Mouse (Mus musculus): ENCODE data around the gene Shc1.
A peak's percentile ranks its signal among the peaks of the same experiment; 100 is the strongest.
"Not testable (repeated sequence)": the region's sequence is repeated elsewhere in the genome, so short reads cannot be mapped to it uniquely, and the experiment has no call there.

Shc1 gene

DNA sequence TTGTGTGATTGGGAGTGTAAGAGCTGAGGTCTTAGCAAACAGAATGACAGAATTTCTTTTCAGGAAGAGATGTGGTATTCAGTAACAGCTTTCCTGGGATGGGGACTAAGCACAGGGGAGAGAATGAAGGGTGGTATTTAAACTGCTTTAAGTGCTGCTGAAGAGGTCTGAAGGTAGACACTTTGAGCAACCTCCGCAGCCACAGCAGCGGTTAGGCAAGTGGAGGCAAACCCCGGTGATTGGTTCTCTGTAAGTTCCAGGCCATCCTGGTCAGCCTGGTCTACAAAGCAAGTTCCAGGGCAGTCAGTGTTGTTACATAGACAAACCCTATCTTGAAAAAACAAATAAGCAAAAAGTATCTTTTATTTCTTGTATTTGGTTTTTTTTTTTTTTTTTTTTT, 1.7 kb downstream of the Shc1 start:
- DNase-seq = no peak

DNA sequence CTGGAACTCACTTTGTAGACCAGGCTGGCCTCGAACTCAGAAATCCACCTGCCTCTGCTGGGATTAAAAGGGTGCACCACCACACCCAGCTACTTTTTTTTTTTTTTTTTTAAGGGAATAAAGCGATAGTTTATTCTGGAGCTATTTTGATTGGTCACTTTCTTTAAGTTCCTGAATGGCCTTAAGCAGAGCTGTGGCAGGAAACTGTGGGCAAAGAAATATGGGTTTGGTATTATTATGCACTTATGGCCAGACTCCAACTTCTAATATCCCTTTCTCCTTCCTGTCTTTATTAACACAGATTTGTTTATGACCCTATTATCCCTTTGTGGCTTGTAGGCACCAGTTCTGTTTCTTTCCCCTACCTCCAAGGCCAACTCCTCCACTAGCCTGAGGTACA, 2.2 kb downstream of the Shc1 start:
- DNase-seq = no peak

DNA sequence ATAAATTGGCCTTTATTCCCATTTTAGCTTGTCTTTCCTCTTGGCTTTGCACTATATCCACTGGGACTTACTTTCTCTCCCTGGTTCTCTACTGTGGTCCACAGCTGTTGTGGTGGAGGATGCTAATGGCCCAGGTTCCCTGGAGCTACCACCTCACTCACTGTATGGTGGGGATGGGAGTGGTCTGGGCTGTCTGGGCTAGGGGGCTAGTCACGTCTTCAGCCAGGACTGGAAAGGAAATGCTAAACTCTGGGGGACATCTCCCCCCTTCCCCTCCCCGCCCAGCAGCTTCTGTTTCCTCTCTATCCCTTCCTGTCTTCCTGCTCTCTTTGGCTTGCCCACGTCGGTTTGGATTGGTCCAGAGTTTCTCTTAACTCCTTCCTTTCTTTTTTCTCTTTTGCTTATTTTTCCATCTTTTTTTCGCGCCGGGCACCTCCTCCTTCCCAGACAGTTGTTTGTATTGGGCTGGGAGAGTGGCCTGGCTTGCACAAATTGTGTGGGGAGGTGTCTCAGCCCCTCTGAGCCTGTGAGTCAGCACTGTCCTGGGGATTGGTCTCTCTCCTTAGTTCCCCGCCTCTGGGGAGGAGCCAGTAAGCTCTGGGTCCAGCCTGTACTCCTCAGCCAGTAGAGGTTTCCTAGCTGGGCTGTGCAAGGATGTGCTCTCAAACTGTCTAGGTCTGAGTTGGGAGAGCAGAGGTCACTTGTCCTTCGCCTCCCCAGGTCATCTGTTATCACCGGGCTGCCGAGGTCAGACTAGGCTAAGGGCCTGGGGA, 2.9 kb downstream of the Shc1 start:
- peak; percentile 54 to 68 for DNase-seq

DNA sequence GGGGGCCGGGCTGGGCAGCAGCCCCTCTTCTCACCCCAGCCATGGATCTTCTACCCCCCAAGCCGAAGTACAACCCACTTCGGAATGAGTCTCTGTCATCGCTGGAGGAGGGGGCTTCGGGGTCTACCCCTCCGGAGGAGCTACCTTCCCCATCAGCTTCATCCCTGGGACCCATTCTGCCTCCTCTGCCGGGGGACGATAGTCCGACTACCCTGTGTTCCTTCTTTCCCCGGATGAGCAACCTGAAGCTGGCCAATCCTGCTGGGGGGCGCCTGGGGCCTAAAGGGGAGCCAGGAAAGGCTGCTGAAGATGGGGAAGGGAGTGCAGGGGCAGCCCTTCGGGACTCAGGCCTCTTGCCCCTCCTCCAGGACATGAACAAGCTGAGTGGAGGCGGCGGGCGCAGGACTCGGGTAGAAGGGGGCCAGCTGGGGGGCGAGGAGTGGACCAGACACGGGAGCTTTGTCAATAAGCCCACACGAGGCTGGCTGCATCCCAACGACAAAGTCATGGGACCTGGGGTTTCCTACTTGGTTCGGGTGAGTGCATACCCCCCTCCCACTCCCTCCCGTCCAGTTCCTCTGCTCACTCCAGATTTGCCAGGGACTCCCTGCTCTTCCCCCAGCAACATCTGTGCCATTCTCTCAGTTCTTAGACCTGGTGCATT, 3.7 kb downstream of the Shc1 start:
- peak; percentile 21 to 45 for DNase-seq

DNA sequence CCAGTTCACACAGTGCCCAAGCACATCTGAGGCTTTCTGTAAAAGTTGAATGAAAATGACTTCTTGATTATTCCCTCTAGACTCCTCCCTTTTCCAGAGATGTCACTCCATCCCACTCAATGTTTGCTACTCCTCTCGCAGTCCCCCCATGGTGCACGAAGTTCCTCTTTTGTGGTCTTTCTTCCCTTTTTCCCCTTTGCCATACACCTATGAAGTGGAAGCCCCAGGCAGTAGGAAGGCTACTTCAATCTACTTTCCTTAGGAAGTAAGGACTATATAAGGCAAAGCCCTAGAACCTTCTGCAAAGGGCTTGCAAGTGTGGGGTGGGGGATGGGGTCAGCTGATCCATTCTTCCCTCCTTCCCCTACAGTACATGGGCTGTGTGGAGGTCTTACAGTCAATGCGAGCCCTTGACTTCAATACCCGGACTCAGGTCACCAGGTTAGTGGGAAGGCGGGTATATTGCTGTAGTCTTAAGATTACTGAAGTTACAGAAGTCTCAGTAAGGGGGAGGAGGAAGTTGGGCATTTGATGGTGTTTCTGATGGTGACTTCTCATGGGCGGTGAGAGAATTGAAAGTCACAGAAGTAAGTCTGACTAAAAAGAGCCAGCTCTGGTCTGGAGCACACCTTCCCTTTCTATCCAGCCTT, 4.4 kb downstream of the Shc1 start:
- DNase-seq = no peak

DNA sequence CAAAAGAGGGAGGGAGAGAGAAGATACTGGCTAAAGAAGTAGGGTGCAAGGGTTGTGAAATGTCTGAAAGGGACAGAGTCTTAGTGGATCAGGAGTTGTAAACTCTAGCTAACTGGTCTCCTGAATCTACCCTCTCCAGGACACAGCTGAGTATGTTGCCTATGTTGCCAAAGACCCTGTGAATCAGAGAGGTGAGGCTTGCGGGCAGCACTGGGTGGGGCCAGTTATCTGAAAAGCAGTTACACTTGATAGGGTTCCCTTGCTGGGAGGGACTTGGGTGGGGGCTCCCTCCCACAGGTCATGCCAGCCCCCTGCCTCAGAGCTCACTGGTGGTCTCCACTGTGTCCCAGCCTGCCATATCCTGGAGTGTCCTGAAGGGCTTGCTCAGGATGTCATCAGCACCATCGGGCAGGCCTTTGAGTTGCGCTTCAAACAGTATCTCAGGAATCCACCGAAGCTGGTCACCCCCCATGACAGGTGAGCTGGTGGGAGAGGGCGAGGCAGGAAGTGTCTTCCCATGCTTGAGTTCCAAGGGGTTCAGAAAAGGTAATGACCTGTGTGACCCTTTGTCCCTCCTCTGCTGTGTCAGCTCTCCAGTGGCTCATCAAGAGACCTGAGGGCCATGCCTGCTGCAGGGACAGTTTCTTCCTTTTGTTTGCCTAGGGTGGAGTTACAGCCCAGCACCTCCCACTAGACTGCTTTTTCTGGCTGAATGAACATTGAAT, 6.3 kb downstream of the Shc1 start:
- no peak for DNase-seq

DNA sequence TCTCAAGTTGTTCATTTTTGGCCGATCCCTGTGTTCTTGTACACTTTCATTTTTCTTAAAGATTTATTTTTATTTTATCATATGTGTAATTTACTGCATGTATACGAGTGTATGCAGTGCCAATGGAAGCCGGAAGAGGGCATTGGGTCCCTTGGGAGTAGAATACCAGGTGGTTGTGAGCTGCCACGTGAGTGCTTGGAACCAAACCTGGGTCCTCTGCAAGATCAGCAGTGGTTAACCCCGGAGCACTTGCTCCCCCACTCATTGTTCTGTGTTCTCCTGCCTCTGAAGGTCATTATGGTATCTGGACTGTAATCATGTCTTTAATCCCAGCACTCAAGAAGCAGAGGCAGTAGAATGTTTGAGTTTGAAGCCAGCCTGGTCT, 6.9 kb downstream of the Shc1 start:
- DNase-seq = no peak

DNA sequence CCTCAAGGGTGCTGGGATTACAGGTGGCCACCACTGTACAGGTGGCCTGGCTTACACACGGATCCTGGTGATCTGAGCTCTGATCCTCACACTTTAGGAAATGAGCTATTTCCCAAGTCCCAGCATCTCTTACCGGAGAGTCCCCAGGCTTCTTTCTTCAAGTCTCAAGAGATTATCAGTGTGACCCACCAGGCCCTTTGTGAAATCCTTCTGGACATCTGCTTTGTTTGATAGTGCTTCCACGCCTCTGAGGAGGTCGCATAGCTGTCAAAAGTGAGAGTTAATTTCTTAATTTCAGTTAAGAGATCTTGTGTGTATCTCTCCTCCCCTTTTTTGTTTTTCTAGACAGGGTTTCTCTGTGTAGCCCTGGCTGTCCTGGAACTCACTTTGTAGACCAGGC, 7.6 kb downstream of the Shc1 start:
- DNase-seq = no peak

DNA sequence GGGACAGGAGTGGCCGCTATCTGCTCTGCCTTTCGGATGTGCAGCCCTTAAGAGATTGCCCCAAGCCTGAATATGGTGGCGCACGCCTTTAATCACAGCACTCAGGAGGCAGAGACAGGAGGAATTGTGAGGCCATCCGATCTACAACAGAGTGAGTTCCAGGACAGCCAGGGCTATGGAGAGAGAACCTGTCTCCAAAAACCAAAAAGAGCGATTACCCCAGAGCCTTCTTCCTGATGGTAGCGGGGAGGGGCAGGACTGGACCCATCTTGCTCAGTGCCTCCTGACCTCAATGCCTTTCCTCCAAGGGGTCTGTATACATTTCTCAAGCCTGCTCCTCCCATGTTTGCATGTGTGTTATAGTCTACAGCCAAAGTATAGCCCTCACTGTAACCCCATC, 10.8 kb downstream of the Shc1 start:
- not testable (repeated sequence) for DNase-seq

DNA sequence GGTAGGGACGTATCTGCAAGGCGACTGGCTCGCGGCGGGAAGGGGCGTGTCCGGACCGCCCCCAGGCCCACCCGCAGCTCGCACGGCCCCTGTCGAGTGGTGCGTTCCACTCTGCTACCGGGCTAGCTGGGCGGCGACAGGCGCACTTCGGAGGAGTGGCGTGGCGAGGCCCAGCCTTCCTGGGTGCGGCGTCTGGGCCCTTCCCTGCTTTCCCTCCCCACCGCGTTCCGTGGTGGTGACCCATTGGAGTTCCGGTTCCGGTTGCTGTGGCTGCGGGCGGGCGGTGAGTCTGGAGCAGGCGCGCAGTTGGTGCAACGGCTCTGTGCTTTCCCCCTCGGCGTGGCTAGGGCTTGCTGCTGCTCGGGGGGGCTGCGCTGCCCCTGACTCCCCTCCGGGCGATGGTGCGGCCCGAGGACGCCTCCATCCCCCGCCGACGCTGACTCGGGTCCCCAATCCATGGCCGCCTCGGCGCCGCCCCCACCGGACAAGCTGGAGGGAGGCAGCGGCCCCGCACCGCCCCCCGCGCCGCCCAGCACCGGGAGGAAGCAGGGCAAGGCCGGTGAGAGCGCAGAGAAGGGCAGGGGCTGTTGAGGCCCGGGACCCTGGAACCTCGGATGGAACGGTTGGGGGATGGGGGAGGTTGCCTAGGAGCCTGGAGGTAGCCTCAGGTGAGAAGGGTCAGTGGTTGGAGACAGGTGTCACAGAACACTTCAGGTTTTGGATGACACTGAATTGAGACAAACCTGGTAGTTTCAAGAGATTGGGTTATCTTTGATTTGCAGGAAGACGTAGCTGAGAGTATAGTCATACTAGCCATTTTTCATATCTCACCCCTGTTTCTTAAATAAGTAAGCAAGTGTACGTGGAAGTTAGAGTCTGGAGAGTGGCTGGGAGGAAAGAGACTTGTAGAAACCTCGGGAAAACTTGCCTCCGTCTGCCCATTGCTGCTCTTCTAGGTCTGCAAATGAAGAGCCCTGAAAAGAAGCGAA, 12.2 kb downstream of the Shc1 start, which contains the start of gene Pygo2:
TSS of gene Pygo2 (plus strand) at position 44 of the 989 bp plus-strand sequence.
- DNase-seq = peak; percentile 94 to 96

DNA sequence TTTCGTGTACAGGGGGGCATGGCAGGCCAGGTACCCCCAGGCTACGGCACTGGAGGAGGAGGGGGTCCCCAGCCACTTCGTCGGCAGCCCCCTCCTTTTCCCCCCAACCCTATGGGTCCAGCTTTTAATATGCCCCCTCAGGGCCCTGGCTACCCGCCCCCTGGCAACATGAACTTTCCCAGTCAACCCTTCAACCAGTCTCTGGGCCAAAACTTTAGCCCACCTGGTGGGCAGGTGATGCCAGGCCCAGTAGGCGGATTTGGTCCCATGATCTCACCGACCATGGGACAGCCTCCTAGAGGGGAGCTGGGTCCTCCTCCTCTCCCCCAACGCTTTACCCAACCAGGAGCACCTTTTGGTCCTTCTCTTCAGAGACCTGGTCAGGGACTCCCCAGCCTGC, 14.4 kb downstream of the Shc1 start:
- no peak for DNase-seq

DNA sequence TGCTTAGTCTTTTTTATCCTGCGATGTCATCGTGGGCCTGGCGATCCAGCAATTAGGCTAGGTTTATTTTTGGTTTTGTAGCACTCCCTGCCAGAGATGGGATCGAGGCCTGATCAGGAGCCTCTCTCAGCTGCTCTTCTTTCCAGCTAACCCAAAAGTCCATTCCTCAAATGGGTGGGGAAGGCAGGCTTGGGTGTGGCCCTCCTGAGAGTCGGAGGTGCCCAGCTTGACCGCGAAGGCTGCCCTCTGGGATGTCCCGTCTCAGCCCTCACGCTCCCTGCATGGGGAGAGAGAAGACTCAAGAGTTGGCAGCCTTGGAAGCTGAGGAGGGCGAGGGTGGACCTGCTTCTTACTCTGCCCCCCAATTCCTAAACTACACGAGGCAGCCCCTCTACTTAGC, 16.3 kb downstream of the Shc1 start:
- DNase-seq = no peak

DNA sequence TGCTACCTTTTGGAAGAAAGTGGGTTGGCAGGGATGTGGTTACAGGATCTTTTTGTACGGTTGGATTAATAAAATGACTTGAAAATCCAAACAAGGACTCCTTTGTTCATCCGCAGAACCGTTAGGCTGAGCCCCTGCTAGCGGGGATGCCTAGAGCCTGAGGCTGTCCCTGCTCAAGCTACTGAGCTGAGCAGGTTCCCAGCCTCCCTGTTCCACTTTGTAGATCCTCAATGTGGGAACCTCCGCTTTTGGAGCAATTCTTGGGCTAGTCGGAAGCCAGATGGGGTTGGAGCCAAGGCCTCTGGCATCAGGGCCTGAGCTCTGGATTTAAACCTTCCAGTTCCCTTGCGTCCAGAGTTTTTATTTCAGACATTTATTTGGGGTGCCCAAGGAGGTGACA, 16.8 kb downstream of the Shc1 start:
- no peak for DNase-seq

DNA sequence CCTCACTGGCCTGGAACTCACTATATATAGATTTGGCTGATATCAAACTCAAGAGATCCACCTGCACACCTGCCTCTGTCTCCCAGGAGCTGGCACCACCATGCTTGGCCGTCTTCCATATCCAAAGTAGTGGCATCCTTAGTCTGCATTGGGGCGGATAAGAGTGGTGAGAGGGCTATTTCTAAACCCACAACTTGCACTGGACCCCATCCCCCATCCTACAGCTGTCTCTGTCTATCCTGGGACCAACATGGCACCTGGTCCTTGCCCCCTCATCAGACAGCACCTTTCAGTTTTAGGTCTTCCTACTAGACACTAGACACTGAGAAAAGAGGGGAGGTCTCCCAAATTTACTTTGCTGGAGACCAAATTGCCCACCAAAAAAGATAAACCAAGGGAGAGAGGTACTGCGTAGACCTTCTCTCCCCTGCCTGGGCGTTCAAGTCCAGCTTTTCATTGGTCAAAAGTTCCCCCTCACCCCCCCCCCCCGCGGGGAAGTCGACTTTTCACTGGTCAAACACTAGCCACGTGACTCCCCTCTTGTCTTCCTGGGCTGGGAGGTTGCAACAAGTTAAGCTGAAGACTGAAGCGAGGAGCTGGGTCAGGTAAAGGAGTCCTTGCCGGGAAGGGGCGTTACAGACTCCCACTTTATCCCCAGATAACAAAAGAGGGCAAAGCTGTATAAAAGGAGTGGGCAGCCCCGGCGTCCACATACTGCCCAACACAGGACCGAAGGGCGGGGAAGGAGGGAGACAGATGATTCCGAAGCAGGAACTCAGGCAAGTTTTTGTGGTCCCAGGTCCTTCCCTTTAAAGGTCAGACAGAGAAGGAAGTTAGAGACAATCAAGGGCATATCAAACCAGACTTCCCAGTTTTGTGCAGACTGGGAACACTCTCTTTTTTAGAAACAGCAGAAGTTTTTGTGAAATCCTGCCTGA, 18.2 kb downstream of the Shc1 start, which contains the start of gene Pbxip1:
TSS of gene Pbxip1 (plus strand) at position 531 of the 938 bp plus-strand sequence.
- DNase-seq = no peak

DNA sequence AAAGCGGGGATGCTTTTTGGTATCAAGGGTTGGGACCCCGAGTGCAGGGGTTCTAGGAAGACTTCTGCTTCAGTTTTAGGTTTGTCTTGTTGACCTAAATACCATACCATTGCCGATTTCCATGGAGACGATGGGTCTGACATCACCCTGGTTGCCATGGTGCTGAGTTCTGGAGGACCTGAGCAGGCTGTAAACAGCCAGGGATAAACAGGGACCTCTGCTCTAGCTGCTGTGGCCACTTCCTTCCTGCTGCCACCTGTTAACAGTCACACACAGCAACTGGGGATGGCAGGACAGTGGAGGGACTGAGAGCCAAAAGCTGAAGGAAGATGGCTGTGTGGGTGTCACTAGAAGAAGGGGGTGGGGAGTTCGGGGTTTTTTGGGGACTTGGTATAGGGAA, 19.0 kb downstream of the Shc1 start:
- no peak for DNase-seq

DNA sequence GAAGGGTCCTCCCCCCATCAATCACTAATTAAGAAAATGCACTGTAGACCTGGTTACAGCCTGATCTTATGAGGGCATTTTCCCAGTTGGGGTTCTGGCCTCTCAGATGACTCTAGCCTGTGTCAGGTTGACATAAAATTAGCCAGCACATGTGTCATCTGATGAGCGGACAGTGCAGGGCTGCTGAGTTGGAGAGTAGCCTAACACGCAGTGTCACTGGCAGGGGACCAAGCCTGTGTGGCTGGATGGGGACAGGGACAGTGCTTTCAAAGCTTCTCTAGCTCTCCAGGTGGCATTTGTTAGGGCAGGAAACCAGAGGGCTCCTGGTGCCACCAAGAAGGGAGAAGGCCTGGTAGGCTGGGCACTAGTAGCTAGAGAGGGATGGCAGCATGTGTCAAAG, 22.4 kb downstream of the Shc1 start:
- DNase-seq = peak in 1 of 2 experiments; percentile 36

DNA sequence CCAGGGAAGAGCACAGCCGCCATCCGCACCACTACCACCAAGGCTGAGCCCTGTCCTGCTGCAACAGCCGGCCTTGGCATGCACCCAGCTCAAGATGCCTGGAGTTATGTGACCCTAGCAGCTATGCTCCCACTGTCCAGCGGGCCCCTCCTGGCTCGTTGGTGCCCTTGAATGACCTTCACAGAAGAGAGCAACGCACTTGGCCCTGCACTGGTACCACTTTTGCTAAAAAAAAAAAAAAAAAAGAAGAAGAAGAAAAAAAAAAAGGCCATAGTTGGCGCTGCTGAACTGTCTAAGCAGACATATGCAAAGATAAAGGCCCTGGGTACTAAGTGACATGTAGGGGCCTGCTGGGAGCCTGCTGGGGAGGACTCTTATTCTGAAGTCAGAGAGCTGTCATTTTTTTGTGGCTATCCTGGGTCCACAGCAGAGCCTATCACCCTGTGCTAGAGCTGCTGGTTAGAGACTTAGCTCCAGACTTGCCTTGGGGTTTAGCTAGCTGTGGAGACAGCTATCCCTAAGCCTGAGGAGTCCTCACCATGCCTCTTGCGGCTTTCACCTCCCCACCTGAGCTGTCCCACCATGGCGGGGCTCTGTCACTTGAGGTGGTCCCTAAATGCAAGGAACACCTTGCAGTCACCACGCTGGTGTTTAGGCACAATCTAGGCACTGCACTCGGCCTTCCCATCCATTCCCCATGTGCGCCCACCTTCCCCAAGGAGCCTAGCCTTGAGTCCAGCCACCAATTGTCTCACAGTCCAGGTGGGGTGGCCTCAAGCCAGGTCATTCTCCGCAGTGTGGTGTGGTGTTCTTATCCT, 30.7 kb downstream of the Shc1 start:
- peak; percentile 44 to 63 for DNase-seq

DNA sequence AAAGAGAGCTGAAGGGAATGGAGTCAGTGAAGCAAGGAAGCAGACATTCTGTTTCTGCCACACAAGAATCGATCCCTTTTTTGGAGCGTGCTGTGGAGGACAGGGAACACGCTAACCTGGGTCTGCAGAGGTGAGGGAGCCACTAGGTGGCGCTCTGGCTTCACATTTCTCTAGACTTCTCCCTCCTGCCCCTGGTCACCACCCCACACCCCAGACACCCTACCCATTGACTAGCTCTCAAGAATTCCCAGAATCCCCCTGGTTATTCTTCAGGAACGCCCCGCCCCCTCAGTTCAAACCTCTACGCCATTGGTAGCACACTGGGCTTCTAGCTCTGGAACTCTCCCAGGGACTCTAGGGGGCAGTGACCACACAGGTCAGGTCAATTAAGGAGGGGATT, 31.3 kb downstream of the Shc1 start:
- DNase-seq = peak; percentile 81 to 87

DNA sequence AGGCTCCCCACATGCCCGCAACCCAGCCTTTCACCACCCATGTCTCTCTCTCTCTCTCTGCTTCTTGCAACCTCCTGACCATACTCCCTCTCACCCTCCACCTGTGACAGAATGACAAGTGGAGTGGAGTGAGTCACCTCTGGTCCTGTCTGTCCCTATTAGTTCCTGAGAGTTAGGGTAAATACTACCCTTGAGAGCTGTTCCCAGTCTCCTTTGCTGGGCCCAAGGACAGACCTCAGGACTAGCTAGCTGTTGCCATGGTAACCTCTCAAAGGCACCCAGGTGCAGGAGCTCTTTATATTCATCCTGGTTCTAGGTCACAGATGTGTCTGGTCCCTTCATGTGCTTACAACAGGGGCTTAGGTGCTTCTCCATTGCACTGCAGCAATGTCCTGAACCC, 33.7 kb downstream of the Shc1 start:
- no peak for DNase-seq
